Mouse (Mus musculus) heart, adult 10 weeks (tissue): ENCODE measurements around the gene Sh2d7. TPM values are rescaled to one million over a fixed set of nuclear protein-coding genes. Genes with fewer than 3 reads are reported as not detected.

Experiments used
- polyA plus RNA-seq: library from polyadenylated mRNA; stranded (reverse); fragments of 350-450 nt; fragmentation: Illumina TruSeq; extraction: RNeasy Lipid Tissue Mini Kit (QIAGEN cat#74804); gene quantifications from one replicate; pipeline ENCODE4 v1.2.3, GENCODE M21; 2014; ENCODE audit warnings: low read depth, low replicate concordance

The Sh2d7 gene
- not detected for polyA plus RNA-seq

GRCm38 (mm10) chr9:54538684-54539083, at the start of gene Sh2d7:
Gene Sh2d7, plus strand, starts transcription at chr9:54538984.

GRCm38 (mm10) chr9:54501453-54502110, 37.2 kb upstream of the Sh2d7 start, which contains the start of gene Dmxl2:
Gene Dmxl2, minus strand, starts transcription at chr9:54501626.

GRCm38 (mm10) chr9:54559771-54560471, 21.1 kb downstream of the Sh2d7 start, which contains the start of gene Cib2:
Gene Cib2, minus strand, starts transcription at chr9:54560218.

GRCm38 (mm10) chr9:54586199-54587061, 47.6 kb downstream of the Sh2d7 start, which contains the start of gene Idh3a:
Gene Idh3a, plus strand, starts transcription at chr9:54586334.

Other genes with a start within 250 kb of the Sh2d7 start
- gene Dmxl2, start 37.4 kb upstream of the Sh2d7 start, polyA plus RNA-seq, result 17.8 TPM
- 4.3 TPM for gene Cib2, start 21.2 kb downstream of the Sh2d7 start, polyA plus RNA-seq
- 702 TPM for gene Idh3a, start 47.4 kb downstream of the Sh2d7 start, polyA plus RNA-seq
- 0.29 TPM for gene Acsbg1, start 122.9 kb downstream of the Sh2d7 start, polyA plus RNA-seq
- 90.6 TPM for gene Dnaja4, start 159.9 kb downstream of the Sh2d7 start, polyA plus RNA-seq
- gene Wdr61, start 195.5 kb downstream of the Sh2d7 start, polyA plus RNA-seq, result 42.7 TPM
- 0.65 TPM for gene Crabp1, start 225.8 kb downstream of the Sh2d7 start, polyA plus RNA-seq